Mouse (Mus musculus): ENCODE data around the gene Prkab2.

GRCm38 (mm10) chr3:97697291-97697690 lies 39.3 kb downstream of the Prkab2 start:
- TF ChIP-seq CTCF (IDR thresholded peaks at IDR 0.05; ENCODE audit: low read depth, low read length) (no peak), TAL1 (conservative IDR thresholded peaks at IDR 0.05; ENCODE audit: low read depth, low read length) (no peak), POLR2AphosphoS5 (IDR thresholded peaks at IDR 0.05; ENCODE audit: insufficient replicate concordance, low read depth, low read length) (no peak)
